Mouse (Mus musculus): Measurements from ENCODE around the gene Glod4. TPM values are rescaled to one million over a fixed set of nuclear protein-coding genes. Genes with fewer than 3 reads are reported as not detected.

Glod4 gene
- polyA plus RNA-seq (2011; ENCODE audit: insufficient read length, low read depth, missing spikeins): 73.5 and 84.4 TPM in 2 replicates

- no peak within 1 kb of the TSS for H3K27ac ChIP-seq (ENCODE audit: insufficient read depth, low read length)
- H3K4me1 ChIP-seq (ENCODE audit: control insufficient read depth, insufficient read depth, low read length): peaks cover 2% of the 10 kb centered on the region; the same call in 1 of the 2 replicates
- H3K4me3 ChIP-seq (ENCODE audit: insufficient read depth, low read length): peak within 1 kb of the TSS; percentile 95
- TF ChIP-seq CTCF (IDR thresholded peaks at IDR 0.05; ENCODE audit: borderline replicate concordance, insufficient read depth, low read length) (no peak), POLR2A (IDR thresholded peaks at IDR 0.05; ENCODE audit: low read depth, low read length) (peak; percentile 89)
These were observed at the start of gene Glod4, which contains the start of gene Mrm3 for GRCm38 (mm10) chr11:76242901-76243810. Glod4 (minus strand) TSS chr11:76243725. Mrm3 (plus strand) TSS chr11:76243715.

GRCm38 (mm10) chr11:76292831-76293230, 49.3 kb upstream of the Glod4 start:
- TF ChIP-seq CTCF (IDR thresholded peaks at IDR 0.05; ENCODE audit: borderline replicate concordance, insufficient read depth, low read length) (no peak), POLR2A (IDR thresholded peaks at IDR 0.05; ENCODE audit: low read depth, low read length) (no peak)
- Histone ChIP-seq H3K4me1 (ENCODE audit: control insufficient read depth, insufficient read depth, low read length) (peaks cover 32% of the 10 kb centered on the region), H3K27ac (ENCODE audit: insufficient read depth, low read length) (peak overlapping the region; percentile 85), H3K4me3 (ENCODE audit: insufficient read depth, low read length) (no peak overlapping the region)

- H3K4me3 ChIP-seq (ENCODE audit: insufficient read depth, low read length): no peak overlapping the region
- peaks cover 36% of the 10 kb centered on the region for H3K4me1 ChIP-seq (ENCODE audit: control insufficient read depth, insufficient read depth, low read length)
- TF ChIP-seq POLR2A (IDR thresholded peaks at IDR 0.05; ENCODE audit: low read depth, low read length) (no peak), CTCF (IDR thresholded peaks at IDR 0.05; ENCODE audit: borderline replicate concordance, insufficient read depth, low read length) (no peak)
- H3K27ac ChIP-seq (ENCODE audit: insufficient read depth, low read length): peak overlapping the region; percentile 85
These were observed 48.9 kb upstream of the Glod4 start for GRCm38 (mm10) chr11:76292398-76292797.

GRCm38 (mm10) chr11:76291960-76292359, 48.4 kb upstream of the Glod4 start:
- no peak for TF ChIP-seq POLR2A (IDR thresholded peaks at IDR 0.05; ENCODE audit: low read depth, low read length)
- no peak for TF ChIP-seq CTCF (IDR thresholded peaks at IDR 0.05; ENCODE audit: borderline replicate concordance, insufficient read depth, low read length)
- Histone ChIP-seq H3K4me3 (ENCODE audit: insufficient read depth, low read length) (no peak overlapping the region), H3K27ac (ENCODE audit: insufficient read depth, low read length) (peak overlapping the region; percentile 84), H3K4me1 (ENCODE audit: control insufficient read depth, insufficient read depth, low read length) (peaks cover 40% of the 10 kb centered on the region)

GRCm38 (mm10) chr11:76290367-76290766, 46.8 kb upstream of the Glod4 start:
- TF ChIP-seq POLR2A (IDR thresholded peaks at IDR 0.05; ENCODE audit: low read depth, low read length) (no peak), CTCF (IDR thresholded peaks at IDR 0.05; ENCODE audit: borderline replicate concordance, insufficient read depth, low read length) (no peak)
- Histone ChIP-seq H3K4me1 (ENCODE audit: control insufficient read depth, insufficient read depth, low read length) (peaks cover 38% of the 10 kb centered on the region), H3K4me3 (ENCODE audit: insufficient read depth, low read length) (no peak overlapping the region), H3K27ac (ENCODE audit: insufficient read depth, low read length) (peak overlapping the region; percentile 27)

GRCm38 (mm10) chr11:76288645-76289044, 45.1 kb upstream of the Glod4 start:
- no peak for TF ChIP-seq POLR2A (IDR thresholded peaks at IDR 0.05; ENCODE audit: low read depth, low read length)
- TF ChIP-seq CTCF (IDR thresholded peaks at IDR 0.05; ENCODE audit: borderline replicate concordance, insufficient read depth, low read length): no peak
- peaks cover 40% of the 10 kb centered on the region for H3K4me1 ChIP-seq (ENCODE audit: control insufficient read depth, insufficient read depth, low read length)
- H3K27ac ChIP-seq (ENCODE audit: insufficient read depth, low read length): peak overlapping the region; percentile 92; the same call in 1 of the 2 replicates
- H3K4me3 ChIP-seq (ENCODE audit: insufficient read depth, low read length): no peak overlapping the region

- H3K4me3 ChIP-seq (ENCODE audit: insufficient read depth, low read length): no peak overlapping the region
- peak overlapping the region; percentile 92 for H3K27ac ChIP-seq (ENCODE audit: insufficient read depth, low read length)
- TF ChIP-seq POLR2A (IDR thresholded peaks at IDR 0.05; ENCODE audit: low read depth, low read length): no peak
- no peak for TF ChIP-seq CTCF (IDR thresholded peaks at IDR 0.05; ENCODE audit: borderline replicate concordance, insufficient read depth, low read length)
- peaks cover 40% of the 10 kb centered on the region for H3K4me1 ChIP-seq (ENCODE audit: control insufficient read depth, insufficient read depth, low read length)
These were observed 43.8 kb upstream of the Glod4 start for GRCm38 (mm10) chr11:76287301-76287700.

GRCm38 (mm10) chr11:76286534-76287126, 43.1 kb upstream of the Glod4 start:
- TF ChIP-seq POLR2A (IDR thresholded peaks at IDR 0.05; ENCODE audit: low read depth, low read length) (no peak), CTCF (IDR thresholded peaks at IDR 0.05; ENCODE audit: borderline replicate concordance, insufficient read depth, low read length) (no peak)
- Histone ChIP-seq H3K27ac (ENCODE audit: insufficient read depth, low read length) (peak overlapping the region; percentile 92), H3K4me3 (ENCODE audit: insufficient read depth, low read length) (no peak overlapping the region), H3K4me1 (ENCODE audit: control insufficient read depth, insufficient read depth, low read length) (peaks cover 33% of the 10 kb centered on the region)

GRCm38 (mm10) chr11:76285431-76286075, 42.0 kb upstream of the Glod4 start:
- TF ChIP-seq POLR2A (IDR thresholded peaks at IDR 0.05; ENCODE audit: low read depth, low read length) (no peak), CTCF (IDR thresholded peaks at IDR 0.05; ENCODE audit: borderline replicate concordance, insufficient read depth, low read length) (no peak)
- H3K4me3 ChIP-seq (ENCODE audit: insufficient read depth, low read length): no peak overlapping the region
- H3K27ac ChIP-seq (ENCODE audit: insufficient read depth, low read length): peak overlapping the region; percentile 92
- peaks cover 31% of the 10 kb centered on the region for H3K4me1 ChIP-seq (ENCODE audit: control insufficient read depth, insufficient read depth, low read length)
